Mouse (Mus musculus): ENCODE results near the gene Cbwd1. TPM values are rescaled to one million over a fixed set of nuclear protein-coding genes. Genes with fewer than 3 reads are reported as not detected.

Cbwd1 gene
- polyA plus RNA-seq, 1 experiment: 13.7 TPM

- no peak for DNase-seq (ENCODE audit: low spot score)
Measured at GRCm38 (mm10) chr19:24977991-24978390, 16.6 kb upstream of the Cbwd1 start.

DNA sequence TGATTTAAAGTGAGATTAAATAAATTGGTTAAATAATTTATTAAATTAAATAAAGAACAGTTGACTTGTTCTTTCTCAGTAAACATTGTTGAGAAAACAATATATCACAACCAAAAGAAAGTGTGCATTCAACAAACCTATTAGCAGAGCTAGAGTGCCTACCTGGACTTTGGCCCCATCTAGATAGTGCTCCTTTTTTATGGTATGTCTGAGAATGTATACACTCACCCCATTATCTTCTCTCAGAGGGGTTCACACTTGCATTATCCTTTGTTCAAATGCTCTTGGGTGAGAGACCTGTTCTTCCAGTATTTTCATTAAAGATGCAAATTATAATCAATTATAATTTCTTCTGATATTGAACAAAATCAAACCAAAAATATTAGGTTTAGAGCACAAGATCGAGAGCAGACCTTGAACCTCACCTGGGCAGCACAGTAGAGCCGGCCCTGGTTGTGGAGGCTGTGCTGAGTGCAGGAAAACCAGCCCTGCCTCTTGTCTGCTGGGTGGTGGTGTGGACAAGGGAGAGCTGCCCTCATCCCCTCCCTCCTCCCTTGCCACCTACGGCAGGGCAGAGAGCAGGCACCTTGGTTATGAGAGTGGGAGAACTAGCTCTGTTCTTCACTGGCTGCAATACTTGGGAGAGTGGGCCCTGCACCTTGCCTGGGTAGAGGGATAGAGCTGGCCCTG, 11.4 kb upstream of the Cbwd1 start:
- DNase-seq (ENCODE audit: low spot score): no peak

DNA sequence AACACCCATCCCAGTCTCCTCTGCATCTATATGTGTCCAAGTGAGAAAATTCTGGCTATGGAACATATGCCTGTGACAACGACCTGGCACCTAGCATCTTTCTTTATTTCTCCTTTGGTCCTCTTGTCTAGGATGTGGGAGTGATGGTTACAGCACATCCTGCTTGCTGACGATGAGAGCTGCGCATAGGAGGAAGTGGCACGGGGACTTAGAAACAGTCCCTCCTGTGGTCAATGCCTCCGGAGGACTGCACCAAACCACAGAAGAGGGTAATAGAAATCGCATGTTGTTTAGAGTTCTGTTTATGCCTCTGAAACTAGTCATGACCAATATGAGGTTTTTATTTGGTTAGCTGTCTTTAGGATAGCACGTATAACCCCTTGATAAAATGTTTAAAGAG, 9.9 kb upstream of the Cbwd1 start:
- no peak for DNase-seq (ENCODE audit: low spot score)

DNA sequence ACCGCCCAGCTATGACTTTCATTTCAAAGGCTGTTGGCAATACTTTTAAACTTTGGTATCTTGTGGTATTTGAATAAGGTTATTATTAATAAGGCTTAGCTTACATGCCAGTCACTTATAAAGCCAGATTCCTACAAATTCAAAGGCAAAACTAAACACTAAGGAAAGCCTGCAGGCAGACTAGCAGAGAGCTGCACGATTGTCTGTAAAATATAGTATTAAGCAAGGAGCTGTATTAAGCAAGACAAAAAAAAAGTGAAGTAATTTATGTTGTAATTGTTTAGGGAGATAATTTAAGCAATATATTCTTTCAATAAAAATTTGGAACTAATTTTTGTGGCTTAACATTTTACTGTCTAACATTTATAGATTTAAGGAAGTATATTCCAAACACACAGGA, 5.5 kb upstream of the Cbwd1 start:
- no peak for DNase-seq (ENCODE audit: low spot score)

- DNase-seq (ENCODE audit: low spot score): no peak
Measured at GRCm38 (mm10) chr19:24966203-24966602, 4.8 kb upstream of the Cbwd1 start.

GRCm38 (mm10) chr19:24958531-24958930, 2.9 kb downstream of the Cbwd1 start:
- no peak for DNase-seq (ENCODE audit: low spot score)

DNA sequence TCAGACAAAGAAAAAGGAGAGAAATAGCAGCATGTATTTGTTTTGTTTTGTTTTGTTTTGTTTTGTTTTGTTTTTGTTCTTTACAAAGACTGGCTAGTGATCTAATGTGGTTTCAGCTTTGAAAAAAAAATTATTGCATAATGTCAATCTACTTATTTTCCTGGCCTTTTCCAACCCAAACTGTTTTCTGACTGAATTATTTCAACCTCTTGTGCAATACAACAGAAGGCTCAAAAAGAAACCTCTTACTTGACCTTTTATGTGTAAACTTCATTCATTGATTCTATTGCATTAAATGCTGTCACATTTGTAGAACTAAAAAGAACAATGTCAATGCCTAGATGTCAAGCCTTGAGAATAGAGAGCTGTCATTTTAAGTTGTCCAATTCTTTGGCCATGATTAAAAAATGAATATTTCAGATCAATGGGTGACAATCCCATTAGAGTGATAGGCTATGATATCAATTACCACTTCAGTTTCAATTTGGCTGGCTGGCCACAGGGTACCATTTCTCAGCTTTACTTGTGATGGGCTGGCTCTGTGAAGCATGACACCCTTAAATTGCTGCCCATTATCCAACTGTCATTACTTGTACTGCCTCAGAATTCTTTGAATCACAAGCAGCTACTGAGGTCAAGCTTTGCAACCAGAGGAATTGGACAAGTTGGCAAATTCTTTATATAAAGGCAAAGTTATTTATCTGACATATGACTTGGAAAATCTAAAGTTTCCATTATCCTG, 15.7 kb downstream of the Cbwd1 start:
- DNase-seq (ENCODE audit: low spot score): no peak

DNA sequence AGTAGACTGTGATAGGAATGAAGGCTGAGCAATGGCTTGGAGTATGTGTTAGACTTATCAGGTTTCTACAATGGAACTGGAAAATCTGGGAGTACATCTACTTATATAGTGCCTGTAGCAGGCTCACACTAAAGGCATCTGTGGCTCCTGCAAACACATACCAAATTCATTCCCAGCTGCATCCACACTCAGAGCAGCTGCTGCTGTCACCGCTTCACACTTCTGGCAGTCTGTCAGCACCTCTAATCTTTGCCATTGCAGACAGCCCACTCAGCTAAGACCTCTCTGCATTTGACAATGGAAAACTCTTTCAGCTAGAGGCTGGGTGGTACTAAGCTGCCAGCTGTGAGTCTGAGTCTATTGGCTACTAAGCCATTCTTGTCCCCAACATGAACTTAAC, 24.3 kb downstream of the Cbwd1 start:
- DNase-seq (ENCODE audit: low spot score): no peak

- no peak for DNase-seq (ENCODE audit: low spot score)
Measured at GRCm38 (mm10) chr19:24929041-24929440, 32.4 kb downstream of the Cbwd1 start.

GRCm38 (mm10) chr19:24920866-24921265, 40.5 kb downstream of the Cbwd1 start:
- DNase-seq (ENCODE audit: low spot score): no peak

GRCm38 (mm10) chr19:24908385-24909155, 52.8 kb downstream of the Cbwd1 start:
- DNase-seq (ENCODE audit: low spot score): no peak

- DNase-seq (ENCODE audit: low spot score): no peak
Measured at GRCm38 (mm10) chr19:24907655-24908054, 53.8 kb downstream of the Cbwd1 start.

GRCm38 (mm10) chr19:24902821-24903220, 58.6 kb downstream of the Cbwd1 start:
- no peak for DNase-seq (ENCODE audit: low spot score)

DNA sequence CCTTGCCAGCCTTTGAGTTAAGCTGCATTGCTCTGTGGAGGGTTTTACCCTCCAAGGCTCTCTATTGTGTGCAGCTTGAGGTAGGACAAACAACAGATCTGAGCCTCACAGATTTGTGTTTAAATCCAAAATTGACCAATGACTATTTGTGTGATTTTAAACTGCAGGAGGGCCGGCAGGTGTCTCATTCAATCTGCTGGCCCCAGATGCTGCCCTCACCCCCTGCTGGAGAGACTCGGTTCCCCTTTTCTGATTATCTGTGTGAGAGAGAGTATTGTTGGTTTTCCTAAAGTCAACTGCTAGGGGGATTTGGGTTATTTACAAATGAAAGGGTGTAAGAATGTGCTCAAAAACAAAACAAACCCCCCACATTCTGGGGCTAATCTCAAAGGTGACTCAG, 59.2 kb downstream of the Cbwd1 start:
- no peak for DNase-seq (ENCODE audit: low spot score)

- DNase-seq (ENCODE audit: low spot score): no peak
Measured at GRCm38 (mm10) chr19:24901666-24902065, 59.7 kb downstream of the Cbwd1 start.

GRCm38 (mm10) chr19:24900581-24901220, 60.7 kb downstream of the Cbwd1 start, which contains the start of gene Foxd4:
Gene Foxd4, minus strand, starts transcription at chr19:24901197.
- no peak for DNase-seq (ENCODE audit: low spot score)

GRCm38 (mm10) chr19:24899578-24900544, 61.5 kb downstream of the Cbwd1 start:
- no peak for DNase-seq (ENCODE audit: low spot score)

DNA sequence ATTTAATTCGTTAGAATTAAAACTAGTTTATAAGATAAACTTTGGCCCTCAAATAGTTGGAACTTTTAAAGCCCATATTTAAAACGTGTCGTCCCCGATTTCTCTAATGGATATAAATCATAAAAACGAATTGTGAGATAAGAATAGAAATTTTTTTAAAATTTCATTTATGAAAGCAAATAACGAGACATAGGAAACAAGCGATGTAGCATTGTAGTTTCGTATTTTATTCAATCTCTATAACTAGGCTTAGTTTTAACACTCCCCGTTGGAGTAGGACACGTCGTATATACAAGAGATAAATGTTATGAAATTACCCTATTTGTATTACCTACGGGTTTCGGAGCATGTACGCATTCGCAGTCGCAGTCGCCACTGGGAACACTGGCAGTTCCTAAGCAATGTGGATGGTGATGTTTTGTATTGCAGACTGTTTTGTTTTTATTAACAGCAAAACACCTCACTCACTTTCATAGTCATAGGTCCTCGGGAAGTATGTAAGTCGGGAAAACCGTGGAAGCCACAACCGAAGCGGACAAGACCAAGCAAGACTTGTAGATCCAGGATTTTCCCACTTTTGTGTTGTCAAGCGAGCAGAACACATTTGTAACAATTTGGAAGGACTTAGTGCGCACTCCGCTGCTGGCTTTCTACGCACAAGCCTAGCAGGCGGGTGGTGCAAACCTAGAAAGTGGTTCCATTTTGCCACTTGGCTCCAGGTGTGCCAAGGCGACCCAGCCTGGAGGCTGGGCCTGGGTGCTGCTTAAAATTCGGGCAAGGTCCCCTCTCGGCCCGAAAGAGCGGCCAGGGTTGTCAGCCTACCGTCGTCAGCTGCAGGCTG, 62.5 kb downstream of the Cbwd1 start:
- no peak for DNase-seq (ENCODE audit: low spot score)

DNA sequence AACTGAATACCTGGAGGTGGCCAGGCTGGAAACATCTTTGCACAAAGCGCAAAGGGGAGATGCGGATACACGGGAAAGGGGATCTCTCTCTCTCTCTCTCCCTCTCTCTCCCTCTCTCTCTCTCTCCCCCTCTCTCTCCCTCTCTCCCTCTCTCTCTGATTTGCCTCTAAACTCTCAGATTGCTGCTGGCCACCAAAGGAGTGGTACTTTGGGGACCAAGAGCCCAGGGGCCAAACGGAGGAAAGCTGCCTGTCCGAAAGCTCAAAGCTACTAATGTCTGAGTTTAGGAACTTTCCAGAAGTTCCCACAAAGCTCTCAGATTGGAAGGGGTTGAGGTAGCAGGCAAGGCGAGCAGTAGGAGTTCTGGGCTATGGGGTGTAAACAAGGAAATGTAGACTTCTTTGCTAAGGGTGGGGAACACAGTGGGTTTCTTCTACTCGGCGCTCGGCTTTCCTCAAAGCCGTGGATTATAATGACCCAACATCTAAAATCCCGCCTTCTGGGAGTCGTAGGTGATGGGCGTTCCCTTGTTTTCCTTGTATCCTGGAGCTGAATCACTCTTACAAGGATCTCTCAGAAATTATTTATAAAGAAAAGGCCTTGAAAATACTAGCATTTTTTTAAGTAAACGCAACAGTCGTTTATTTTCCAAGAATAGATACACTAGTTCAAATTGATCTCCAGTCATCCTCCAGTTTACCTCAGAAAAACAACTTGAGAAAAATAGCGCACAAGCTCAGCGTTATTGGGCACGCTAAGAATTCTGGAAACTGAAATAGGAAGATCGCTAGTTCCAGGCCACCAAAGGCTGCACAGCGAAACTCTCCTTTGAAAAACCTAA, 63.3 kb downstream of the Cbwd1 start:
- no peak for DNase-seq (ENCODE audit: low spot score)

All from urinary bladder, adult 2 months (tissue).